Mouse (Mus musculus) spleen, postnatal 14 days (tissue): ENCODE results near the gene Slc1a2.
A peak's percentile ranks its signal among the peaks of the same experiment; 100 is the strongest.

Experiments
- DNase-seq, 2 experiments: peaks; one replicate each; pipeline ENCODE4 v3.0.0; 2021 to 2022; ENCODE audit warnings: low spot score in 2 of 2

The Slc1a2 gene

DNA sequence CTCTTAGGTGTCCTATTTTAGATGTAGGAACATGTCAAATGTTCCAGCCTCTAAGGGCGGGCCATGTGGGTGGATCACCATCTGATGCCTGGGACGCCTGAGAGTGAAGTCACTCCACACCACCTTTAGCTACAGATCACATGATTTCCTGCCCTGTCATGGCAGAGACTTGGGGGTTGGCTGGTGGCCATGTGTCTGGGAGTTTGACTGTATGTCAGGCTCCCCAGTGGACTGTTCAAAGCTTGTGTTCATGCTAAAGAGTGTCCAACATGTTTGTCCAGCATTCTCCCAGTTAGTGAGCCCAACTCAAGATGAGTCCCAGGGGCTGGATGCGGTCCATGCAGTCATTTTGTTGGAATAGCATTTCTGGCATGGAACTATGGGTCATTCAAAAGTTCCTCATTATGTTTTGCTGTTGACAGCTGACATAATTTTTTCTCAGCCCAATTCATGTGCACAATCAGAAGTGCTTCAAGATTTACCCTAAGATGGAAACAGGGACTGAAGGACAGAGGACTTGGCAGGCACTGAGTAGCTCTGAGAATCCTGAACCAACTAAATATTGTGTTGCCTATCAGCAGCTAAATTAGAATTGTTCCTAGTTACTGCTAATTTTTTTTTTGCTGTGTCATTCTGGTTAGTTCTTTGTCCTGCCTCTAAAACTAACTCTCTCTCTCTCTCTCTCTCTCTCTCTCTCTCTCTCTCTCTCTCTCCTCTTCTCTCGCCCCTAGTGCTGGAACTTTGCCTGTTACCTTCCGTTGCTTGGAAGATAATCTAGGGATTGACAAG lies 102.0 kb downstream of the Slc1a2 start:
- no peak for DNase-seq

DNA sequence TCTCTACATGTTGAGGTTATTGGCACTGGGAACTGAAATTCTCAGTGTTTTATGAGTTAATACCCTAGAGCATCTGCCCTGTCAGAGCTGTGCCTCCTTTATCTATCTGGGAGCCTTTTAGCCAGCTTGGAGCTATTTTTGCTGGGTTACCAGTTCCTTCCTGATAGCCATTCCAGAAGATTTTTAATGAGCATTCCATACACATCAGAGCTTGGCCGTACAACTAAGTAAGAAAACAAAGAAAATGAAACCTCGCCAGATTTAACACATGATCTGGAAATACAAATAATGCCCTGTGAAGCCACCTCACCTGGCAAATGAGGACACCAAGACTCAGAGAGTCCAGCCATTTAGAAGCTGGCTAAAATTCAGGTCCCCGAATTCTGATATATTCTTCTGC lies 104.7 kb downstream of the Slc1a2 start:
- DNase-seq, result no peak

DNA sequence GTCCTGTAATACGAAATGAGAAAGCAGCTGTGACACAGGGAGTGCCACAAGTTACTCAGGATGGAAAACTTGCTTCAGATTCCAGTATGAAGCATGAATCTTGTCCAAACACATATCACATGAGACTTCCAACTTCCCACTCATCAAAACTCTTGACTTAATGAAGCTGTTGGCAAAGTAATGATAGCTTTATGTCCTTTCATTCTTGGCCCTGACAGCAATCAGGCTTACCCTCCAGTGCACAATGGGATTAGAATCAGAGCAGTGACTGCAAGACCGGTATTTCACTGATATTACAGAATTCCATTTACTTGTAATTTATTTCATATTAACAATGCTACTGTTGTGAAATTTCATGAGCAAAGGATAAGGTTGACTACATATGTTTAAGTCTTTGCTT lies 105.5 kb downstream of the Slc1a2 start:
- DNase-seq, result no peak

DNA sequence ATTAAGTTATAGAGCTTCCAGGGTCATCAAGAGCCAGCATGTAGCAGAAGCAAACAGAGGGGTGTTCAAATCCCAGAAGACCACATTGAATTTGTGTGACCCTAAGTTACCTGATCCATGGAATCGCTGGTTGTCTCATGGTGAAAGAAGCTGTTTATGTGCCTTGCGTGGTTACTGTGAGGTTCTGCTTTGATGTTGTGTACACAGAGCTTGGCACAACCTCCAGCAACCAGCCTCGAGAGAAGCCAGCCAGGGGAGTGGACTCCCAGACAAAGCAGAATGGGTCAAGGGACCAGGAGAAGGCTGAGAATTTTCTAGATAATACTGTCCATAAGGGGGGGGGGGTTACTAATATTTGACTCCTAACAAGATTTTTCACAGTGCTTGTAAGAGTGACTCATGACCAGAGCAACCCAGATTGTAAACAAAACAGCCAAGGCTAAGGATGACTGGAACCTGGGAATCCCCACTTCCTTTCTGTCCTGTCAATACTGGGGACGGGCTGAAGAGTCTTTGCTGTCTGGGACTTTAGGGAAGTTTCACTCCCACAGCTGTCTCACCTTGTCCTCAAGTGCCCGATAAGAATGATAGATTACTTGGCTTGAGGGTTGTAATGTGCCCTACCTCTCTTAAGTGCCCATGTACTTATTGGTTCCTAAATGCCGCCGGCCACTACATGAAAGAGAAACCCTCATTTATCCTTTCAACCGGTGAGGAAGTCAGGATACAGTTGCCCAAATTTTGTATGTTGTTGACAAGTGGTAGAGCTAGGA lies 106.3 kb downstream of the Slc1a2 start:
- DNase-seq, result no peak

DNA sequence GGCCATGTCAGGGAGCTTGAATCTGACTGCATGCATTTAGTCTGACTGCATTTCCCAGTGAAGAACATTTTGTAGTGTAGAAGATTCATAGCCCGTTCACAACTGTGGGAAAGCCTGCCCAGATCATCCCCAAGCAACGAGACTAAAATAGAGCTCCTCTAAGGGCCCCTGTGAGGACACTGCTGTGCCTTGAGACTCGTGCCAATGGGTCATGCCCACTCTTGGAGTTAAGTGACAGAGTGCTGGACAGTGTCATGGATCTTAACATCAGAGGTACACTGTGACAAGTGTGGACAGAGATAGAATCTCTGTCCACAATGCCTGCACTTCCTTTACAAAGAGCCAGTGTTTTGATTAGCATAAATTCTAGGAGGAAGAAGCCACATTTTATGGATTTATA lies 109.8 kb downstream of the Slc1a2 start:
- DNase-seq, result no peak

DNA sequence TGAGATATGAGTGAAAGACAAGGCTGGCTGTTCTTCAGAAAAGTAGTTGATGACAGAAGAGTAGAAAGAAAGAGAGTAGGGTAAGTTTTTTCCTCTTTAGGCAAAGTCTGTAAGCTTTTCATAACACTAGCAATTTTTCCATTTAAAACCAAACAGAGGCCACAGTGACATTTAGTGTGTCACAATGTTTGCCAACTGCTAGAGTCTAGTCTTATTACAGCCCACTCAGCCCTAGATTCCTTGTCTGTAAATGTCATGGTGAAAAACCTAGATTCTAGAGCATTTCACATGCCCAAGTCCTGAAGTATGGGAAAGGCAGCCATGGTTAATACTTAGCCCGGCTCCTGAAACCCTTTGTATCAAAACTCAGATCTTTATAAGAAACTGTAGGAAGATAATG lies 112.8 kb downstream of the Slc1a2 start:
- DNase-seq, result no peak

DNA sequence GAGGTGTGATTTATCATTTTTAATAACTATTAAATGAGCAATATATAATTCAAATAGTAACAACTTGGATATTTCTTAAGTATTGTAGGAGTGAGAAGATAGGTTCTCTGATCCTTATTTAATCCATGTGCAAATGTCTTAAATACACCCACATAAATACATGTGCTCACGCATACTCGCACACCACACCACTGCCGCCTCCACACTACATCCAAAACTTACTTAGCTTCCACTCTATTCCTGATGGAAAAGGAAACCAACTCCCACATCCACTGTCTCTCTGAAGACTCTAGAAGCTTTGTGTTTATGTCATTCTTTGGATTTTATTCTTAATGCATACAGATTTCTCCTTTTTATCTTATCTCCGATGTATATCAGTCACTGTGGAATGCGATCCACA lies 113.8 kb downstream of the Slc1a2 start:
- no peak for DNase-seq

DNA sequence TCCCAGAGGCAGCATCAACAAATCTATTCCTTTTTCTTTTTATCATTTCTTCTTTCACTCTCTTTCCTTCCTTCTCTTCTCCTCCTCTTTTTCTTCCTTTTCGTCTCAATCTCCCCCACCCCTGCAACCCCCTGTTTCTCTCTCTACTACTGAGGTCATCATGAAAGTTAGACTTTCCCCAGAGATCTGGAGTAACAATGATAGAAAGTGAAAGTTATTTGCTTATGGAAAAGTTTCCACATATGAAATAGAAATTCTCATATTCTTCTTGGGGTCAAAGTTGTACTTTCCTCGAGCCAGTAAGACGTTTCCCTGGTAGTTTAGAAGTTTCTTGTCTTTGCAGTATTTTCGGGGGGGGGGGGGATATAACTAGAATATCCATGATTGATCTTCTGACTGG lies 116.2 kb downstream of the Slc1a2 start:
- DNase-seq, result no peak

DNA sequence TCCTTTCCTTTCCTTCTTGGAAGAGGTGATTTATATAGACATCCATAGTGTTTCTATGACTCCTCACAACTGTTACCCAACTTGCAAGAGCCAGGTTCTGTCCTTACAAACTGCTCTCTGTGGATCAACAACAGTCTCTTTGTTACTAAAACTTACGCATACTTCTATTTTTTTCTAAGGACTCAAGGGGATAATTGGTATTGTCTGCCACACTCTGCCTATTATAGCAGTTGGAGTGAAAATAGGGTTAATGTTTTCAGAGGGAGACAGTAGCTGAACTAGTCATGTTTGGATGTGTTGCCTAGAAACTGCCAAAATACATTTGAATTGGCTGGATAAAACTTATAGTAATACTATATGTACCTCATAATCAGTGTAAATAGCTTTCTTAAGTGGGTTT lies 117.1 kb downstream of the Slc1a2 start:
- no peak for DNase-seq

DNA sequence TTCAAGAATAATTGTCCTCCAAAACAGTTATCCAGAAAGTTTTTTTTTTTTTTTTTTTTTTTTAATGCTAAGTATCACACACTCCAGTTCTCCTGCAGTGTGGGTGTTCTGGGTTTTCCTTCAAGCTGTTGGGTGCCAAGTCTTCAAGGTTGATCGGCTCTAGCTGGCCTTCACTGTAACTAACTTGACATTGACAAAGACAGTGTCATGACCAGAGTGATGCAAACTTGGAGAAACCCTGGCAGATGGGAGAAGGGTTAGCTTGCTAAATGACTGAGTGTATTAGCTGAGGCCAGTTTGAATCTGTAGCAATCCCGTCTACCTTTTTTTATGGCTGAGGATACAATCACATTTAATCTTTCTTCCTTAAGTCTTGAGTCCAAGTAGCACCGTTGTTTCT lies 119.7 kb downstream of the Slc1a2 start:
- no peak for DNase-seq

DNA sequence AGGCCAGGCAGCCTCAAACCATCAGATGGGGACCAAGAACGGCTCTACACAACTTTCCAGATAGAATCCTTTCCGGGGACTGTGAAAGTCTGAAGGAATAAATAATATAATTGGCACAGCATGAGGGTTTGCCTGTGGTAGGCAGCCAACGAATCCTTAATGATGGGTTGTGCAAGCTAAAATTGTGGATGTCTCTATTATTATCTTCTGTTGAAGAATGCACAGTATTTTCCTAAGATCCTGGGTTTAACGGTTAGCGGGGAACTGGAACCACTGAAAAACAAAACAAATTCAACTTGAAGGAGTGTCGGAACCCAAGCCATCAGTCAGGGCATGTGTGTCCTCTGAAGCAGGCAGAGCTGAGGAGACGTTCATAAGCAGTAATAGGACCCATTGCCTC lies 124.3 kb downstream of the Slc1a2 start:
- no peak for DNase-seq

DNA sequence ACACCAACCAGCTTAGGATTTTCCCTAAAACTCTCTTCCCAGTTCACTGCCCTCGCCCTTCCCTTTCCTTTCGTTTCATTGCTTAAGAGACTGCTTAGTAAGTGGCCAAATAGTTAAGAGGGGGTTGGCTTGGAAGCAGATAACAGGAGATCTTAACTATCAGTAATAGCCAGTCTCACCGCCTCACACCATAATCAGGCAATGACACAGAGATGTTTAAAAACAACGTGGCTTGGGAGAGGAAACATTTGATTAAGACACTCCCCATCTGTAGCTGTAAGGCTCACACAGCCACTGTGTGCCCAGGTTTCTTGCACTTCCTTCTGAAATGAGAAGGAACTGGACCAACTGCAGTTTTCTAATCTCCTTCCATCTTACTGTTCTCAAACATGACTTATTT lies 127.2 kb downstream of the Slc1a2 start:
- no peak for DNase-seq

DNA sequence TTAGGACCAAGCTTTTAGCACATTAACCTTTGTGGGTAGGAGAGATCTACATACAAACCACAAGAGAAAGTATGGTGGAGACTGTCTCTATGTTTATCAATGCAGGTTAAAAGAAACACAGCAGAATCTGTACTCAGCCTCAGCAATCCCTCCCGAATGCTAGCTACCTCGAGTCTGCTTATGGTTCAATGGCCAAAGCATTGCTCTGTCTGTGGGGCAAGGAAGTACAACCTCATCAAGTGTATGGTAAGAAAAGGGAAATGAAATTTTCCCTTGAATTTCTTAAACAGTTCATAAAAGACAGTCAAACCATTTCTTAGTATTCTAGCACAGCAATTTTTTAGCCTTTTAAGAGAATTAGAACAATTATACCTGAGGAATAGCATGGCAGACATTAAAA lies 133.2 kb downstream of the Slc1a2 start:
- DNase-seq, result no peak

DNA sequence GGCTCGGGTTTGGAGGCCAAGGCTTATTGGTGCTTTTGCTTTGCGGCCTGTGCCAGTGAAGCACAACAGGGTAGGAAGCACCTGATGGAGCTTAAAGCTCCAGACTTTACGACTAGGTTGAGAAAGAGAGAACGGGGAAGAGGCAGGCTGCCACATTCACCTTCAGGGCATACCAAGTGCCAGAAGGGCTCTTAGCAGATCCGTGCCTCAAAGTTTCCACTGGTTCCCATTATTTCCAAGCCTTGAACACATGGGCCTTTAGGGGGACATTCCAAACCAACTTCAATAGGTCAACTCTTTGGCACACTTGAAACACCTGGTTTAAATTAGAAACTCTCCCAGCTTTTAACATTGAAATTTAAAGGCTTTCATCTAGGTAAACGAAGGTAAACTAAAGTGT lies 134.3 kb downstream of the Slc1a2 start:
- no peak for DNase-seq

DNA sequence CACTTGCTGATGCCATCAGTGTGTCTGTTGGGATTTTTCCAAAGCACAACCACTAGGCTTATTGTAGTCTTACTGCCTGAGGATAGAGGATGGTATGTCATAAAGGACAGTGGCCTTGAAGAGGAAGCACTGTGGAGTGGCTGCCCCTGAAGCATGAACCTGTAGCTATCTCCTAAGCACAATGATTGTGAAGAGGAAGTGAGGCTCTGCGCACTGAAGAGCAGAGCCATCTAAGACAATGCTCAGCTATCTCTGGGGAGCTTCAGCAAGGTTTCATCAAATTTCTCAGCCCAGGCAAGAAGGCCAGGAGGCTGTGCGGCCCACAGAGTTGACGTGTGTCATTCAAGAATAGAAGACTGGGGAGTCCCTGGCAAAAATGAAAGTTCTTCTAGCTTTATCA lies 136.6 kb downstream of the Slc1a2 start:
- DNase-seq, result peak in 1 of 2 experiments; percentile 18

DNA sequence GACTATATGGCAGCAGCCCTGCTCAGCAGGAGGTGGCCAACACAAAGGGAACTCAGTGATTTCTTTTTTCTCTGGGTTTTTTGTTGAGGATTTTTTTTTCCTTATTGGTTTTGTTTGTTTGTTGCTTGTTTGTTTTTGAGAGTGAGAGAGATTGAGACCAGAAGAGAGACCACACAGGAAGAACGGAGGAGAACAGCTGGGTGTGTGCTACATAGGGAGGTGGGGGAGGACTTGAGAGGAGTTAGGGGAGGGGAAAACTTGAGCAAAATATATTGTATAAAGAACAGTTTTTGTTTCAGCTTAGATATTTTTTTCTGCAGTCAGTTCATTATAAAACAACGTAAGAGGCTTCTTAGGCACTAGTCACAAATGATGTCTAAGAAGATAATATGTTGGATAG lies 139.7 kb downstream of the Slc1a2 start:
- DNase-seq, result no peak

DNA sequence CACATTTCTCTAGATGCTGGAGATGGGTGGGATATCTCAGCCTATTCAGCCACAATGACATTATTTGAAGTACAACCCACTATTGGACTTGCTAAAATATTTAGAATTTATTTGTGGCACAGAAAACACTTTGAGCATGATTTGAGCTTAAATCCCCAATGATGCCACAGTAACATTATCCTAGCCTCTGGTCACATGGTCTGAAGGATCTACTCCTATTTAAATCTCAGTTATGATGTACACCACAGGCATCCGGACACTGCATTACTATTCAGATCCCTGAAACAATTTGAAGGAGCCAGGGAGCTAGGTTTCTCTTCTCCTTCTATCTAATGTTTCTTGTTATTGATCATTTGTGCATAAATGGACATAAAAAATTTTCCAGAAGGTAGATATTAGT lies 143.4 kb downstream of the Slc1a2 start:
- no peak for DNase-seq

DNA sequence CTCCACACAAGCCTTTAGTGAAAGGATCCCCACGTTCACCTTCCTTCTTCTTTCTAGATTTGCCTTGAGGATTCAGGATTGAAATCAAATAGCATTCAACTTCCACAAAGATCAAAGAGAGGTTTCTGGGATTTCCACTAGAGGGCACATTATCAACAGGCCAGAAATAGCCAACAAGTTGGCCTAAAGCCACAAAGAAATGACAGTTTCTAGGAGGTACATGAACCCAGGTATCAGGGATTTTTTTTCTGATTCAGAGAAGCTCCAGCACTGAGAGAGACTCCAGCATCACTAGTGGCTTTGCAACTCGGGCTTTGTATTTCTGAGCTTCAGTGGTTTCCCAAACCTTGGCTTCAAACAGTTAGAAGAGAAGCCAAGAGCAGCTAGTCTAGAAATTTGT lies 145.7 kb downstream of the Slc1a2 start:
- no peak for DNase-seq

DNA sequence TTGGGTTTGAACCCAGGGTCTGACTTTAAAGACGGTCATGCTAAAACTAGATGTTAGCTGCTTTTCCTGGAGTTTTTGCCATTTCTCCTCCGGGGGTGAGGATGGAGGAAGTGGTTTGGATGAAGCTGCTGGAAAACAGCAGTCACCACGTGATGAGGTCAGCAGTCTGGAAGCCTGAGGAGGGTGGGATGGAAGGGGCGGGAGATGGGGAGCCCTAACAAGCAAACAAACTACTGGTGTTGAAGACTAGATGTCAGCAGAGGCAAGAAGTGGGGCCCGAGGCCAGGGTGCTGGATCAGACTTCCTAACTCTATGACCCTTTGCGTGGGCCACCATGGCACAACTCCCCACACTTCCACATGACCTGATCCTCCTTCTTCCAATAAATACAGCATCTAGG lies 146.8 kb downstream of the Slc1a2 start:
- DNase-seq, result no peak

DNA sequence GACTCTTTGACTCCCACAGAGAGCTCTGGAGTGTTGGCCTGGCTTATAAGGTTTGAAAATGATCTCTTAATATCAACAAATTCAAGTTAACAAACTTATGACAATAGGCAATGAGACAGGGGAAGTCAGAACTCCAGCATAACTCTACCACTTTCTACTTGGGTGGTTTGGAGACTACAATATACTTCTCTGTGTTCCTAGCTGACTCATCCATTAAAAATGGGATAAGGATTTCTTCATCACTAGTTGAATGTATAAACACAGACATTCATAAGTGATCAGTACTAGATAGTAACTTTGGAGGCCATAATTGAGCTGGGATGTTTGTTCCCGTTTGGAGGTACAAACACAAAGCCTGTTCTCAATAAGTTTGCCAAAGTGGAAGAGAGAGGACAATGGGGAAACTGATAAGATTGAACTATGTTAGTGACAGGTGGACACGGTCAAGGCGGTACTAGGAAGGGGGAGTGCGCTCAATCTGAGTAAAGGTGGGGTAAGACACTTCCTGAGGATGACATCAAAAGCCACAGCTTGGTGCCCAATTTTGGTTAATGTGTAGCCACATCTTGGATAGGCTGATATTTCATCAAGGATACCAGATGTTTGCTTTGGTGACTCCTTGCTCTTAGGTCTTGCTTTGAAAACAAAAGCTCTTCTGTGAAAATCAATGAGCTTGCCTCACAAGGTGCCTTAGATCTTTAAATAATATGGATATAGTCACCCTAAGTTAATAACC lies 147.5 kb downstream of the Slc1a2 start:
- DNase-seq, result no peak

DNA sequence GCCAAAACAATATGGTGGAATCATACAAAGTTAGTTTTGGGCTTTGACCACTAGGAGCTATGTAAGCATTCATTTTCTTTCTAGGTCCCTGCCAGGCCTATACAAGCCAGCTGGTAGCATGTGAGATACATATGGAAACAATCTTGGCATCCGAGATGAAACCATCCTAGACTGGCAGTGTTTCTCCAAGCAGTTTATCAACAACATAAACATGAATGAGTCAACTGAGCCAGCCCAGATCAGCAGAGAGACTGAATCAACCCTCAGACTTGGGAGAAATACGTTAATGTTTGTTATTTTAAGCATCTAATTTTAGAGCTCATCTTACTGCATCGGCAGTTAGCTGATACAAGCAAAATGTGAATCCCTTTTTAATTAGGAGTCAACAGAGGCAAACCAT lies 149.2 kb downstream of the Slc1a2 start:
- no peak for DNase-seq

DNA sequence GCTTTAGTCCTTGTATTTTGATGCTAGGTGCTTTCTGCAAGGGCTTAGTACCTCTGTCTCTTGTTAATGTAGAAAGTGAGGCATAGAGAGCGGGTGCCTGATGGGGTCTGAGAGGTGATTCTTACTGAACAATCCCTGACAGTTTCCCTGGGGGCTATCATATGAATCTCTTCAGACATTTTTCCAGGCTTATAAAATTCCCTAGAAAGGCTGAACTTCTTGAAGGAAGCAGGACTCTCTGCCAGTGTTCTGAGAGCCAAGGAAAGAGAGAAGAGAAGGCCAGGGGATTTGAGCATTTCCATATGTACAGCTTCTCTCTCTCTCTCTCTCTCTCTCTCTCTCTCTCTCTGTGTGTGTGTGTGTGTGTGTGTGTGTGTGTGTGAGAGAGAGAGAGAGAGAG lies 151.0 kb downstream of the Slc1a2 start:
- DNase-seq, result no peak

DNA sequence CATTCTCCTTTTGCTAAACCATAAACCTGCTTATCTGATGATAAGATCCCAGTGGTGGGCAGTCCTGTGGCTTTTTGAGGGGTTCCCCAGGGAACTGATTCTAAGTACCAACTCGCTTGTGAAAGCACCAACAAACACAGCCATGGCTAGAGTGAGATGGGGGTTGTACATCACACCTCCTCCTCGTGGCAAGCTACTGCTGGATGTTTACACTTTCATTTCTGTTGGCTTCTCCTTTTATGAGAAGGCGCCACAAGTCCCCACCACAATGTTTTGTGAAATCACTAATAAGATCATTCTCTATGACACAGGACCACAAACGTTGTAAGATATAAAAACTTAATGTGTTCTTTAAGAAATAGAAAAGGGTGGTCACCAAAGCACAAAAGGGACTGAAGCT lies 154.3 kb downstream of the Slc1a2 start:
- peak in 1 of 2 experiments; percentile 8 for DNase-seq
